Mouse (Mus musculus) frontal cortex, adult 2 months (tissue): ENCODE measurements around the gene Arid3b. TPM values are rescaled to one million over a fixed set of nuclear protein-coding genes. Genes with fewer than 3 reads are reported as not detected.
A peak's percentile ranks its signal among the peaks of the same experiment; 100 is the strongest.

Experiments used
- DNase-seq, 2 experiments: peaks; one replicate each; pipeline ENCODE4 v3.0.0; 2022; ENCODE audit warnings: low spot score in 1 of 2; ENCODE audit errors: extremely low spot score in 1 of 2
- polyA plus RNA-seq: library from polyadenylated mRNA; depleted of rRNA; stranded (reverse); fragments of >200 nt; gene quantifications from 2 replicates; pipeline ENCODE4 v1.2.3, GENCODE M21; 2012

Gene Arid3b
- polyA plus RNA-seq, 1 experiment: 6.9 TPM

DNA sequence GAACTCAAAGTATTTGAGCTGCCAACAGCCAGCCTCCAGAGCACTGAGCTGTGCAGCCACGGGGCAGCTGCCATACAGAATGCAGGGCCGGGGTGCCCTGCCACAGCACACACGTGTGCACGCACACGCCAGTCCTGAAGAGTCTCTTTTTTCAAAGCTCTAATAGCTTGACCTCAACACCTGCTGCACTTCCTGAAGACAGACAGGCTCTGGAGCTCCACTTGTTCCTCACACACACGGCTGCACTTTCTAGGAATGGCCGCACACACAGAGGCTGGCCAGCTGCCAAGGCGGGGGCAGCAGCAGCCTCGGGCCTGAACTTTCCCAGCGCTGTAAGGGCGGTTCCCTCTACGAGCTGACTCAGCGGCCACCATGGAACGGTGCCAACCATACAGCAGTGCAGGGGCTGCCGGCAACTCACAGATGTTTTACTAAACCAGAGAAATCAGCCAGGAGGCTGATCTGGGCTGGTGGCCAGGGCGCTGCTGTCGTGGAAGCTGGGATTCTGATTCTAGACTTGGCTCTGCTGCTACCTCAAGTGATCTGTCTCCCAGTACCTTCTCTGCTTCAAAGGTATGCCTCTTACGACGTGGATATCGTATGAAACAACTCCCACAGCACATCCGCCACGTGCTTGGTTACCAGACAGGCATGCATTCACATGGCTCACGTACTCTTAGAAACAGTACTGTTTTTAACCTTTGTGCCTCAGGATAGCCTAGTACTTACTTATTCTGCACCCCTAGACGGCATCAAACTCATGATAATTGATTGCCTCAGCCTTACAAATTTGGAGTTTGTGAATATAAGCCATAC is 5.1 kb downstream of the Arid3b start:
- DNase-seq: peak; percentile 86 to 94

DNA sequence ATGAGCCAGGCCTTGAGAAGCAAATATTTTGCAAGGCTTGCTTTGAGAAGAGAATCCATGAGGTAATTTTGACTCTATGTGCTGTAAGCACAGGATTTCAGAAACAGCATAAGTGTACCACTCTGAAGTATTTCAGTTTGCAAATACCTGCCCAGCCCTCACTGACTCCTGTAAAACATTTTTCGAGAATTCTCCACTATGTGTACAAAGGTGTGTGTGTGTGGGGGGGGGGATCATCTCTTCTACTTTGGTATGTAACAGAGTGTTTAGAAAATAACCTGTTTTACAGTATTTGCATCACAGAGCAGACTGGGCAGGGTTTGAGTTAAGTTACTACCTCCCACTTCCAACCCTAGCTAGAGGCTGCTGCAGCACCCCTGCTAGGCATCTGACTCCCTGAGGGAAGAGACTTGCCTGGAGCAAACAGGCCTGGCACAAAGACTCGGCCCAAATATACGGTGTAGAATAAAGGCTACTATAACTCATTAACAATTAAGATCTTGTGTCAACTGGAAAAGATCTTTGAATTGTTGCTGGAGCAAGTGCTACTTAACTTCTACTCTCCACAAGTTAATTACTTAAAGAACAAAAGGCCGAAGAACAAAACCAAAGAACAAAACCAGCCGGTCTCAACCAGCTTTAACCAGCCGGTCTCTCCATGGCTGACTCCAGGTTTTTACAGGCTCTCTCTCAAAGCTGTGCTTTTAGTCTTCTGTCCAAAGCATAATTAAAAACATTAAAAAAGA is 6.6 kb downstream of the Arid3b start:
- DNase-seq: no peak

DNA sequence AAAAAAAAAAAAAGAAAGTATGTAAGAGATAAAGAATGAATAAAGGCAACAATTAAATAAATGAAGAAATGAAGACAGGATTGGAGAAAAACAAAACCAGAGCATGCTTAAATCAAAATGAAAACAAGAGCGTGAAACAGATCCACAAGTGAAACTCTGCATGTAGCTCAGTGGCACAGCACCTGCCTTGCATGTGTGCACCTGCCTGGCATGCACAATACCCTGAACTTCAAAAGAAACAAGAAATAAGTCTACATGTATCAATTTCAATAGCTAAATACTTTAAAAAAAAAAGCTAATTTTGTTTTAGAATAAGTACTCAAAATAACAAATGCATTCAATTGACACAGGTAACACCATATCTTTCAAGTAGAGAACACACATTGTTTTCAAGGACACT is 13.2 kb downstream of the Arid3b start:
- no peak for DNase-seq

DNA sequence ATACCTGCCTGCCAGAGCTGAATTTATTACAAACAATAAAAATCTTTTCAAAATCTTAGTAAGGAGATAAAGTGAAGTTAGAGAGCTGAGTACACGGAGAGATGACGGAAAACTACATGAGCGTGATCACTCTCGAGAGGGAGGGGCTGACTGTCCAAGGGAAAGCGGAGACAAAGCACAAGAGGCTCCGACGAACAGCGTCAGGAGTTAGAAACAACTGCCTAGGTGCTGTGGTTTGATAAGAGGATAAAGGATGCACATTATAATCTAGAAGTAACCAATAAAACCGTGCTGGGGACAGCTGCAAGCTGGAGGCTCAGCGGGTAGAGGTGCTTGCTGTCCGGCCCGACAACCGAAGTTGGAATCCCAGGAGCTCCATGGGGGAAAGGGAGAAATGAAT is 13.8 kb downstream of the Arid3b start:
- DNase-seq: no peak

DNA sequence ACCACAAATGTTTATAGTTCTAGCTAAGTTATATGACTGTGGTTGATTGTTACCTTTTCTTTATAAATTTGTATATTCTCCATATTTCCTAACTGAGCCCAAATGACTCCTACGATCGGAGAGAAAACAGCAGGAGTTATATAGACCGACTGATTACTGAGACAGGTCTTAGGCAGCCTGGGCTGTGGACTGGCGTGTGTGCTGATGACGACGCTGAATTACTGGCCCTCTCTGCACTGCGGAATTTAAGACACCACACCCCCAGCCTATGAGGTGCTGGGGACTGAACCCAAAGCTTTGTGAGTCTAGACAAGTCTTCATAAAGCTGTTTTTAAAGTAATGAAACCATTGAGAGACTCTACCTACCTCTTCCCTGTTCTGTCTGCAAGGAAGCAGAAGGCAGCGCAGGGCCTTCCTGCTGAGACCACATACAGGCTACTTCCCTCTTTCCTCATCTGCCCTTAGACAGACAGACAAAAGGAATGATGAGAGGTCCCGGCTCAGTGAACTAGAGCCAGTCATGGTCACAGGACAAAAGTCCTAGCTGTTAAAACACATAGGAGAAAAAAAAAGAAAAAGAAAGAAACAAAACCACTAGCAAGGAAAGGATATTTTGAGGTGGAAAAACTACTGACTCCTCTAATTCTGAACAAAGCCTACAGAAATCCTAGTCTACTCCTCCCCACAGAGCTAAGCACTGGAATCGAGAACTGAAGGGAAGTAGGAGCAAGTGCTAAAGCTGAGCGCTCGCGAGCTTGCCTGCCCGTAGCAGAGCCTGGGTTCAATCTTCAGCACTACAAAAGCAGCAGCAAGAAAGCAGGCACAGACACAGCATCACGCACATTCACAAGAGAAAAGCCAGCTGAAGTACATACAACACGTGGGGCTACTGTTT is 16.2 kb downstream of the Arid3b start:
- DNase-seq: no peak

DNA sequence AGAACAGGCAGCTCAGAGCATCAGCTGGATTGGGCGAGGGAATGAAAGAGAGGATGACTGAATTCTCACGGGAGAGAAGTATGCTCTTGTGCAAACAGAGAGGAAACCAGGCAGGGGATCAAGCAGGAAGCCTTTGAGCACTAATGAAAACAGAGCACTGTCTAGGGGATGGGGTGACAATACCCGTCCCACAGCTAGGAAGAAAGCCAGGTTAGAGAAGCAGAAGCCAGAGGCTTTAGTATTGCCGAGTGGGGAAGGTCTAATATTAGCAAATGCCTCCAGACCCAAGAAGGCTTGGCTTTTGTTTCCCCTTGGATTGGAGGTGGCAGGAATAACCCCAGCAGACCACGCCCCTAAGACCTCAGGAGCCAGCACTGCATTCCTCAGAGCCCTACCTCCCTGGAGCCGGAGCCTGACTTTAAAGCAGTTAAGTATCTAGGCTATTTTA is 19.3 kb downstream of the Arid3b start:
- DNase-seq: no peak

DNA sequence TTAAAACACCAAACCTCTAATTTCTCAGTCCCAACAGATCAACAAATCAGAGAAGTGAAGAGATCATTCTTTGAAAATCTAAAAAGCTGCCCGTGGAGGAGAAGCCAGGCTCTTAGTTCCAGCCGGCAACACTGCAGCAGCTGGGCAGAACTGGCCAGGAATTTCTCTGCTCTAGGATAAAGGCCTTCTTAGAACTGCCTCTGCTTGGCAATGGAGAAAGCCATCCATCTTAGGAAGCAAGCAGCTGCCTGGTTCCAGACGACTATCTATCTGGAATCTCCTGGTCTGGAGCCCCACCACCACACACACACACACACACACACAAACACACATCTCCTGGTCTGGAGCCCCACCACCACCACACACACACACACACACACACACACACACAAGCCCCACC is 21.7 kb downstream of the Arid3b start:
- no peak for DNase-seq

DNA sequence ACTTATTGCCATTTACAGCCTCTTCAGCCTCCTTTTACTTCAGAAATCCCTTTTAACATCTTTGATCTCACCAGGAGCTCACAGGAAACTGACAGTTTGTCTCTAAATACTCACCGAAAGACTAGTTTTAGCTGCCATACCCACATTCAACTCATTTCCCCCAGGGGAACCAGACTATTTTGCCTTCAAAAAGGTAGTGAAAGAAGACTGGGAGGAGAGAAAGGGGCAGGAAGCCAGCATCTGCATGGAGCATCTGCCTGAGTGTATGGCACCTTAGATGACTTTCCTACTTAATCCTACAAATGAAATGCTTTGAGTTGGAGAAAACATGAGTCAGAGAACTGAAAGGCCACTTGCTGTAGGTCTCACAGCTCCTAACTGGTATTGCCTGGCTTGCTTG is 22.6 kb downstream of the Arid3b start:
- no peak for DNase-seq

DNA sequence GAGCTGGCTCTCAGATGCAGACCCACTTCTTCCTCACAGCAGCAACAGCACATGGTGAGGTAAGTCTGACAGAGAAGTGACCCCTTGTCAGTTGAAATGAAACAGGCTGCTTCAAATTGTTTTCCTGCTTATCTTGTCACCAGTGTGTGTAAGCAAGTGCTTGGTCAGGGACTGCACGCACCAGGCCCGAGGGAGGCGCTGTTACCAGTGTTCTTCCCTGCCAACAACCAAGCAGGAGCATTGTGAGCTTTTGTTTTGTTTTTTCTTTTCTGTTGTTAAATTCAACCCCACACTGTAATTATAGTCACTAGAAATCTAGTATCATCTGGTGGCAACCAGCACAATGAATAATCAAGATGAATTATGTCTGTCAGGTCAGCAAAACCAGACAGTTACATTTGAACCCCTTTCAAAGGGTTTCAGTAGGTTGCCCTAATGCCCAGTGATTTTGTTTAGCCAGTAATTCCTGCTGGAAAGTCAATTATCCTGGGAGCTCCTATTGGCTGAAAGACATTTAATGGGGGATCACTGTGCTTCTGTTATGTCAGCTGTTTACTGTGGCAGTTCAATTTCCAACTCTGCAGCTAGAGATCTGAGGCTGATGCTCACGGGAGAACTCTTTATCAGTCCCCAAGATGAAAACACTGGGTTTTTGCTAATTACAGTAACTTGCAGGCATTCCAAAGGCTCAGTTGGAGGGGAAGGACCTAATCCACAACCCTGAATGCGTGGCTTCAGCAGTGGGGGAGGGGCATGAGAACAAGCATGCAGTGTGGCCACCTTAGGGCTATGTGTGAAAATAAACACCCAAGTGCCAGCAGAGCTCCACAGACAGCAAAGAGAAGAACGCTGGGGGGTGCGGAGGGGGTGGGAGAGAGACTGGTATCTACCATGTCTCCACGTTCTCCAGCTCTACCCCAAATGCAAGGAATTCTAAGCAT is 24.5 kb downstream of the Arid3b start:
- no peak for DNase-seq

DNA sequence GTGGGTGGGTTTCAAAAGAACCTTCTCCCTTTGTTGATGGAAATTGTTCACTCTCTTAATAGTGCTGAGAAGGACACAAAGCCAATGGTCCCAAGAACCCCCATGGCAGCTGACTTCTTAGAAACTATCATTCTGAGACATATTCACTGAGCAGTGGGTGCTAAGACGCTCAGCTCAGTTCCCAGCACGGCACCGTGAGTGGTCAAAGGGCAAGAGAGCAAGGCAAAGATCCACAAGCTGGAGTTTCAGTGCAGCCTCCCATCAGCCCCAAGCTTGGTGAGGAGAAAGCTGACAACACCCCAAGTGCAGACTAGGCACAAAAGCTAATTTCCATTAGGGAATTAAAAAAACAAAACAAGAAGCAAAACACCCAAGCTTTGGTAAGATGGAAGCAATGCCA is 25.9 kb downstream of the Arid3b start:
- DNase-seq: no peak

DNA sequence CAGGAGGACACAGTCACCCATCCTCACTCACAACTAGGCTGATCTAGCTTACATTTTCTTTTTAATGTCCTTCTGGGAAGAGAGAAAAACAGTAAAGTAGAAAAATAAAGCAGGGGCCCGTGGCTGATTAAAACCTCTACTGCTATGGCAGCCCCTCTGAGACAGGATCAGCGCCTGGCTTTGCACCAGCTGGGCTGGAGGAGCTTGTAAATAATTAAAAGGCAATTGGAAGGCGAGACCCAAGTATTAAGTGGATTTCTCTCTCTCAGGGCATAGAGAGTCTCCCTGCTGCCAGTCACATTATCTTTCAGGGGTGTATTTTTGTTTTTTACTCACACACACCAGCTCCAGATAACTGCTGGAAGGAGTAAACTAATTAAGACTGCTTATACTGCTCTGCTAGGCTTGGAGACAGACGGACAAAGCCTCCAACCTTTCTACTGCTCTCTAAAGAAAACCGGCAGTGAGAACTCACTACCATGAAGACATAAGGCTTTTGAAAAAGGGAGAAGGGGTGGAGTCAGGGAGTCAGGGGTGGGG is 27.8 kb downstream of the Arid3b start:
- DNase-seq: no peak

DNA sequence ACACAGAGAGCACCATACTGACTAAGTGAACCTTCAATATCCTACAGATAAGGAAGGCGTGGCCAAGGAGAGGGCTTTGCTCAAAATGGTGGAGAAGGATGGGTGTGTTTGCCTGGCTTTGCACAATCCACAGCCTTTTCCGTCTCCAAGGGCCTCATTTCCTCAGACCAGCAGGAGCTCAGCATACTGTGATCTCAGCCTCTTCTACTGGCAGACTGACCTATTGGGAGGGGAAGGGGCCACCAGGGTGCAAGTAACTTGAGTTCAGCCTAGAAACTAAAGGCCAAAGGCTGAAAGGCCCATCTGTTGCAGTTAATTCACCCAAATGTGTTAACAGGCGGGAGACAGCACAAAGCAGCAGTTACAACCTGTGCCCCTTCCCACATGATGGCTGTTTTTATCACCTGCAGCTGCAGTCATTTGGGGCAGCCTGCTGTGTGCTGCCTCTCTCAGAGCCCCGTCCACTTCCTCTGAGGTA is 29.4 kb downstream of the Arid3b start:
- no peak for DNase-seq

DNA sequence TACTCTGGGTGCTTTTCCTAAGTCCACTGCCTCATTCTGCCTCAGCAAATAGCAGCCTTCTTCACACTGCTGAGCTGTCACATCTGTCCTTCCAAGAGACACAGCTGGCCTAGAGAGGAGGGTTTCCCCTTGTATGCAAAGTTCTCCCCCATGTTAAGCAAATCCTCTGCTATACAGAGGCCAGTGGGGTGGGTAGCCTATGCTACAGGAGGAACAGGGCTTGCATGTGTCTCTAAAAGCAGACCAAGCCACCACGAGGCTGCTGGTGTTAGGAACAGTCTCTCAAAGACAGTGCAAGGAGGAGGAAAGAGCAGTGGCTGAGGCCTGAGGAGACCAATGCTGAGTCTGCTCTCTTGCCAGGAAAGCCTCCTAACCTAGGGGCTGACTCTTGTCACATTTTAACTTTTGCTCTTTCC is 30.5 kb downstream of the Arid3b start:
- DNase-seq: no peak

DNA sequence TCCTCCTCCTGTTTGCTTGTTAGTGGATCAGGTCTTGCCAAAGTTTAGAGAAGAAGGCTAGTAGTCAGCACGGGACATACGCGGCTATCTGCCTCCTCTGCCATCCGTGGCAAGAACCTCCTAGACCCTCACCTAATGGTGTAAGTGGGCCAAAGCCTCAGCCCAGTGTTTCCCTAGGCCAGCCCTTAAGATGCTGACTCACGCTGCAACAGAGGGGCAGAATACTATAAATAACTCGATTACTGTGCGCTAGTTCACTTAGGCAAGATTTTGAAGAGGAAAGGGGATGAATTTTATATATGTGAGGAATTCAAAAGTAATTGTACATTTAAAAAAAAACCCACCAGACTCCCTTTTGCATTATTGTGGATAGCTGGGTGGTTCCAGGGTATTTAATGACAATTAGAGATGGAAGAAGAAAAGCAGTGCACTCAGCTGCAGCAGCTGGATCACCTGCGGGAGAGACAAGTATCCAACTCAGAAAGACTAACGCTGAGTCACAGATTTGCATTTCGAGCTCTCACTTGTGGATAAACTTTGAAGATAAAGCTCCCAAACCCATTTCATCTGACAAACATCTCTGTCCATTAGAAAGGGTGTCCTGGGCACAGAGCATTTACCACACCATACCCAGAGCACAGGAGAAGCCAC is 31.4 kb downstream of the Arid3b start:
- no peak for DNase-seq

DNA sequence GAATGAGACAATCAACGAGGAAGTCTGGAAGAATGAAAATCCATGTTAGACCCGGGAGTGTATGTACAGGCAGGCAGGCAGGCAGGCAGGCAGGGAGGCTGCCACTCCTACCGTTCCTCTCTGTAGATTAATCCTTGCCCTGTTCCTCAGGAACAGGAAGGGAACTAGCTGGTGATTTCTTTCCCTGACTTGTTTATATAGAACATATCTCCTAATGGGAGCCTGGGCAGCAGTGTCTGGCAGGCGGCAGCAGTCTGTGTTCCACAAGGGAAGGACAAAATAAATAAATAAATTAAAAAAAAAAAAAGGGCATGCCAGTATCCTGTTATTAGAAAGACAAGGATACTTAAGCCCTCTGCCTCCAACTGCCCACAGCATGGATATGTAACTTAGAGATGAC is 32.8 kb downstream of the Arid3b start:
- DNase-seq: no peak

DNA sequence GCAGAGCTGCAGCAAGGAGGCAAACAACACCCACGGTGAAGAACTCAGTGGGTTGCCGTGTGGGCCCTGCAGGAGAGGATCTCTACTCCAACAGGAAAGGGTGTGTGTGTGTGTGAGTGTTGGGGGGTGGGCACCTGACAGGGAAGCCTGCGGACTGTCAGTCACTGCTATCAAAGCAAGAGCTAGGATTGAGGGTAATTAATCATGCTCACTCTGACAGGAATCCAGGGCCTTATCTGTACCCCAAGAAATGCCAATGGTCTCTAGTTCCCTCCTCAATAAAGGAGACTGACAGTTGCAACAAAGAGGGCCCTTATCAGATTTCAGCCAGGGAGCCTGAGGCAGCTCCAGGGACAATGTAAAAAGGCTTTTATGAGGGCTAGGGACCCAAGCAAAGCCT is 33.5 kb downstream of the Arid3b start:
- DNase-seq: peak in 1 of 2 experiments; percentile 22

DNA sequence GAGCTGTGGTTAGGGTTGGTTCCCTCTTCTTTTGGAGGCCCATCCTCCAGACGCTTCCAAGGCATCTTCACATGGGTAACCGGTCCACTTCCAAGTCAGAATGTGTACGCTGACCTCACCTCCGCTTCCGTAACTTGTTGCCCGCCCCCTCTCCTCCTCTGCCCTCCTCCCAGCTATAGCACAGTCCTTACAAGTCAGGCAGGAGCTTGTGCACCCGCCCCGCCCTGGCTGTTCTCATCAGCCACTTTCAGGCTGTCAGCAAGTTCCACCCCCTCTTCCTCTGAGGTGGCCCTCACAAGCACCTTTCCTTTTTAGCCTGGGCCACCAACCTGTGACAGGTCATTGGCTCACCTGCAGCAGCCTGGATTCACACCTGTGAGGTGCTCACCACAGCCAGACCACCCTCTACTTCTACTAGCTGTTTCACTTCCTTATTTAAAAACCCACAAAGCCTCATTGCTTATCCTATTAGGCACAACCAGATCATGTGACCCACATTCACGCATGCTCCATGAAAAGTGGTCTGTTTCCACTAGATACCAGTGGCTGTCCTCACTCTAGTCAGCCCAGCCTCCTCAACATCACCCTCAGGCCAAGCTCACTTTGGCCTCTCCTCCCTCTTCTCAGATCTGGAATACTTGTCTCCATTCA is 36.1 kb downstream of the Arid3b start:
- DNase-seq: no peak

DNA sequence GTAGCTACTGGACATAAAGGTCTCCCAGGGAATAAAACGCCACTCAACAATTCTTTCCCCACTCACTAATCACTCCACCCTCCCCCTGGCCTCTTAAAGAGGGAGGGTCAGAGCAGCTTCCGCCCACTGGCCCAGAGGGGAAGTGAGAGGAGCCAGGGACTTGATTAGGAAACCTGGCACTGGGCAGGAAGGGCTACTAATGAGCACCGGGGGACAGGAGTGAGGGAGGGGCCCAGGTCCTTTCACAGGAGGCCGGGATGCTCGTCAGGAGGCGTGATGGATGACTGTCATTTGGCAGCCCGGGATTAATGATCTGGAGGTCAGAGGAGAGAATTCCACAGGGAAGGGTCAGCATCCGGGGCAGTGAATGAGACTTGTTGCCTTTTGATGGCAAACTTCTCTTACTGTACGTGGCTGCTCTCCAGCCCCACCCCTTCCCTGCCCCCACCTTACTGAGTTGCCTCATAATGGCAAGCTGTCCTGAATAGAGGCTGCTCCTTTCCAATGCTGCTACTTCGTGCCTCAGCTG is 37.8 kb downstream of the Arid3b start:
- no peak for DNase-seq
